In genomic region chr13:106954880-106955279, GRCm38 (mm10) we compare ENCODE assay signal across 23 mouse cellular contexts.
"Had no signal": no experiment of that assay in that cellular context is flagged by ENCODE, and none has a peak within 500 bp of the region (broad histone marks: within the 10 kb centered on the region; RNA-seq: fewer than 3 reads in every experiment).

No protein-coding gene starts in this region.

- H3K27ac ChIP-seq: kidney, postnatal 0 days; layer of hippocampus, adult 2 months; limb, embryonic 10.5 days; limb, embryonic 13.5 days; liver, embryonic 12.5 days; liver, embryonic 15.5 days; lung, embryonic 15.5 days; midbrain, embryonic 10.5 days; midbrain, embryonic 13.5 days; stomach, postnatal 0 days had no signal

- DNase-seq: kidney, postnatal 25 days; layer of hippocampus, adult 9-11 months; liver; lung, adult 18-20 months; lung, postnatal 10 days; lung, postnatal 36 days; right cerebral cortex, adult 18-20 months; right cerebral cortex, postnatal 14 days; right cerebral cortex, postnatal 4 days; thymus, adult 2 months; thymus, postnatal 14 days had no signal

- H3K4me3 ChIP-seq: layer of hippocampus, adult 2 months; limb, embryonic 10.5 days; limb, embryonic 13.5 days; liver, embryonic 12.5 days; liver, embryonic 15.5 days; lung, embryonic 15.5 days; megakaryocyte, embryonic 14.5 days; midbrain, embryonic 10.5 days; midbrain, embryonic 13.5 days had no signal

- H3K27me3 ChIP-seq: limb, embryonic 13.5 days; liver, embryonic 12.5 days; liver, embryonic 15.5 days; lung, embryonic 15.5 days; megakaryocyte, embryonic 14.5 days; midbrain, embryonic 13.5 days had no signal

- ATAC-seq: liver, embryonic 12.5 days; midbrain, embryonic 13.5 days; midbrain, embryonic 16.5 days had no signal

- H3K4me1 ChIP-seq: limb, embryonic 10.5 days; limb, embryonic 13.5 days; liver, embryonic 15.5 days; lung, embryonic 15.5 days; midbrain, embryonic 10.5 days; midbrain, embryonic 13.5 days had no signal

- H3K9ac ChIP-seq: limb, embryonic 13.5 days; liver, embryonic 12.5 days; liver, embryonic 15.5 days; lung, embryonic 15.5 days; midbrain, embryonic 13.5 days had no signal

- H3K9me3 ChIP-seq: limb, embryonic 10.5 days; limb, embryonic 13.5 days; liver, embryonic 12.5 days; liver, embryonic 15.5 days; lung, embryonic 15.5 days; megakaryocyte, embryonic 14.5 days; midbrain, embryonic 10.5 days; midbrain, embryonic 13.5 days had no signal

- H3K4me2 ChIP-seq: limb, embryonic 13.5 days; liver, embryonic 12.5 days; liver, embryonic 15.5 days; lung, embryonic 15.5 days; midbrain, embryonic 13.5 days had no signal
